Mouse (Mus musculus) heart, postnatal 4 days (tissue): Measurements from ENCODE around the gene Cbx6. TPM values are rescaled to one million over a fixed set of nuclear protein-coding genes. Genes with fewer than 3 reads are reported as not detected.

Experiments
- DNase-seq: peaks from one replicate; pipeline ENCODE4 v3.0.0; 2021
- total RNA-seq, 2 experiments: library from RNA; stranded (reverse); gene quantifications; 2 replicates each; pipeline ENCODE4 v1.2.3; 2021

The Cbx6 gene
- total RNA-seq, 2 experiments from 2014 or later = 53.1 to 57.5 TPM

DNA sequence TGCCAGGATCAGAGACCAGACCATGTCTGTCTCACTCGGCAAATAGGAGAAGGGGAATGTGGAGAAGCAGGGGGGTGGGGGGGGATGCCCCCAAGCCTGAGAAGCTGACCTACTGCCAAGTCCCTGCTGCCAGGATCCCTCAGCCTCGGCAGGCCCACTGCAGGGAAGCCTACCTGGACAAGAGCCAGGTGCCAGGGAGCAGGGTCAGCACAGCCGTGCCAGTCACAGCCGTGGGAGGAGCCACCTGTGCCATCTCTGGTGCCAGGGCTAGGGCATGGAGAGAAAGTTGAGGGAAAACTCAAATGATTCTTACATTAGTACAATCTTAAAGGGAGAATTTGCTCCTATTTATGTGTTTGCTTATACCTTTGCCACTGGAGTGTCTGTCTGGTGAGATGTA is 32.2 kb downstream of the Cbx6 start:
- DNase-seq = no peak

DNA sequence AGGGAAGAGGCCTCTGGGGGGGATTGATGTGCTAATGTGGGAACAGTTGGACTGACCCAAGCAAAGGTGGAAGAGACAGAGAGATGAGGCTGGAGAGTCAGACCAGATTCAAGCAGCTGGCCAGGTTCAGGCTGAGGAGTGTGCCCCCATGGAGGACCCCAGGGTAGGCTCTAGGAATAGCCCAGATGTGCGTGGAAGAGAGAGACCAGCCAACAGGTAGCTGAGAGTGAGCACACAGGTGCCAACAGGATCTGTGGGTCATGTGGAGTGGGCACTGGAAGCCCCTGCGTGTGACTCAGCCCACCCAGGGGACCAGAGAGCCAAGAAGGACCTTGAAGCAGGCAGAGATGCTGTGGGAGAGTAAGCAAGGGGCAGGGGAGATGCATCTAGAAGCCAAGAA is 32.8 kb downstream of the Cbx6 start:
- no peak for DNase-seq

- no peak for DNase-seq
Measured at GRCm38 (mm10) chr15:79800701-79801100, 33.8 kb downstream of the Cbx6 start.

GRCm38 (mm10) chr15:79798591-79798990 is 35.9 kb downstream of the Cbx6 start:
- DNase-seq = no peak

- DNase-seq = no peak
Measured at GRCm38 (mm10) chr15:79797680-79798079, 36.8 kb downstream of the Cbx6 start.

- no peak for DNase-seq
Measured at GRCm38 (mm10) chr15:79797096-79797495, 37.4 kb downstream of the Cbx6 start.

- no peak for DNase-seq
Measured at GRCm38 (mm10) chr15:79796256-79796655, 38.2 kb downstream of the Cbx6 start.

GRCm38 (mm10) chr15:79794173-79794572 is 40.3 kb downstream of the Cbx6 start:
- DNase-seq = peak; percentile 36

DNA sequence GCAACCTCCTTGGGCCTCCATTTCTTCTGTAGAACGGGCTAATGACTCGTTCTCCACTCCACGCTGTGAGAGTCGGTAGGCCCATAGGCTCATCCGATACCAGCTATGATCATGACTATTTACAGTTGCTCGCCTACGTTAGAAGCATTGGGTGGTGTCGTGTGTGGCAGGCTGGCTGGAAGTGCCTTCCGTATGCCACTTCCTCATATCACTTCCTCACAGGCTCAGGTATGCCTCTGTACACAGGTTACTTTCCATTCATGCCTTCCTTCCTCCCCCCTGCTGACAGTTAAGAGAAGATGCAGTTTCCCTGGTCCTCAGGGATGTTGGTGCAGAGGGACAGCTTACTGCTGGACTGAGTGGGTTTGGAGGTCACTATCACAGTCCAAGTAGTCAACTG is 41.4 kb downstream of the Cbx6 start:
- DNase-seq = no peak

- DNase-seq = no peak
Measured at GRCm38 (mm10) chr15:79792455-79792854, 42.0 kb downstream of the Cbx6 start.

DNA sequence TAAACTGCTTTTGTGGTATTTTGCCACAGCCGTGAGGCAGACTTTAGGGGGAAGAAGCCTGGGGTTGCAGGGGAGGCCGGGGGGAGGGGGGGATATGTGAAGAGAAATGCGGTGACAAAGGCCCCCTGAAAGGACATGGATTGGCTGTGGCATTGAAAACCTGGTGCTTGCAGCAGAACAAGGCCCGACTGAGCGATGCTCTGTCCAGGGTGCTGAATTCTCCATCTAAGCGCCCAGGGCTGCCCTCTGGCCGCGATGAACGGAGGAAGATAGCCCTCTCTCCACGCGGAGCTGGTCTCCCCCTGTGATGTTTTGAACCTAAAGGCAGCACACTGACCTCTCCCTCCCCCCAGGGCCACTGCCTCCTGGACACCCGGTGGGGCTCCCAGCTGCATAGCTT is 43.0 kb downstream of the Cbx6 start:
- DNase-seq = peak; percentile 77

DNA sequence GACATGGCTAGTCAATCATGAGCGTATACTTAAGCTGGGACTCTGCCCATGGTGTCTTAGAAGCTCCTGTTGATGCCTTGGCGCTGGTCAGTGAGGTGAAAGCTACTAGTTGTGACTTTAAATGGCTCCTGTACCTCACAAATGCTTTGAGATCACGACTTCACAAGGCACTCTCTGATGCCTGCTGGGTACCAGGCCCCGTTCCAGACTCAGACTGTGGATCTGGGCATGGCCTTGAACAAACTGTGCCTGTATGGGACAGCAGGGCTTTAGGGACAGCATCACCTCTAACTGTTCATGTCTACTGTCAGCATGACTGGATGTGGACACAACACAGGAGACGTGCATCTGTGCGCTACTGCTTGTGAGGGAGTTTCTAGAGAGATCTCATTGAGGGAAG is 43.6 kb downstream of the Cbx6 start:
- no peak for DNase-seq

DNA sequence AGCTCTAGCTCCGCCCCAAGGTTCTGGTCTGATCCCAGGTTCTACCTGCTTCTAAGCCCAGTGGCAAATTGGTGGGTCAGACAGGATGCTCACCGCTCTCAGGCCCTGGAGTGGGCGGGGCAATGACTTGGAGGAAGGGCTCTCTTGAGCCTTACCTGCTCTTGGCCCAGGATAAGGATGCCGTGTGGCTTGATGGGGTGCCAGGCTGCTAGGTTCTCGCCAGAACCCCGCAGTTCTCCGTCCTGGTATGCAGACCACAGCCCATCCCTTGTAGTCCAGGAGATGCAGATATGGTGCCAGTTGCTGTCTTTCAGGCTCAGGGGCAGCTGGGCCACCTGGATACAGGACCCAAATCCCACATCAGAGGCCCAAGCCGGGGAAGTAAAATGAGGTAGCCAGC is 44.4 kb downstream of the Cbx6 start:
- no peak for DNase-seq

DNA sequence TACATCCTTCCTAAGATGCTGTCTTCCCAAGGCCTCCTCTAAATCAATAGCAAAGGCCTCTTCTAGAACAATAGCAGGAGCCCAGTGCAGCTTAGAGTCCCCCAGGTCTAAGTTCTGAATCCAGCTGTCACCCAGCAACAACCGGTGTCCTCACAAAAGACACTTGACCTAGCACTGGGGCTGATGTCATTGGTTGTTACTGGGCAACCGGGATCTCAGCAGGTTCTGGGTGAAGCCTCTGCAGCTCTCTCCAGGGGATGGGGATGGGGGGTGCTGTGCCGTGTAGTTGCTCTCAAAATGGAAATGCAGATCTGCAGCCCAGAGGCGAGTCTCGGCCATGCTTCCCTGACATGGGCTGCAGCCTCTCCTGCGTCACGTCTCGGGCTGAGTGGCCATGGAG is 46.7 kb downstream of the Cbx6 start:
- no peak for DNase-seq

DNA sequence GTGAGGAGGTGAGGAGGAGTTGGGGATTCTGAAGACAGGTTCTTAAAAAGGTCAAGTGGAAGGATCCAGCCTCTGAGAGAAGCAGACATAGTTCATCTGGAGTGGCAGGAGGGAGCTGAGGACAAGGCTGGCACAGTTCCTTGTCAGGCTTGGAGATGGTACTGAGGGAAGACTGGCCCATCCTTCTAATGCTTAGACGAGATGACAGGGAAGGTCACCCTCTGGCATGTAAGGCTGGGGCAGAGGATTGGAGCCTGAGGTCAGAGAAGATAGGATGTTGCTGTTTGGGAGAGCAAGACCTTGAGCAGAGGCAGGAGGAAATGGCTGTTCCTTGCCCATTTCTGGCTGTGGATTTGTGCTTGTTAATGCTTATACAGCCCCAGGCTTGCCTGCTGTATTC is 49.4 kb downstream of the Cbx6 start:
- DNase-seq = no peak

DNA sequence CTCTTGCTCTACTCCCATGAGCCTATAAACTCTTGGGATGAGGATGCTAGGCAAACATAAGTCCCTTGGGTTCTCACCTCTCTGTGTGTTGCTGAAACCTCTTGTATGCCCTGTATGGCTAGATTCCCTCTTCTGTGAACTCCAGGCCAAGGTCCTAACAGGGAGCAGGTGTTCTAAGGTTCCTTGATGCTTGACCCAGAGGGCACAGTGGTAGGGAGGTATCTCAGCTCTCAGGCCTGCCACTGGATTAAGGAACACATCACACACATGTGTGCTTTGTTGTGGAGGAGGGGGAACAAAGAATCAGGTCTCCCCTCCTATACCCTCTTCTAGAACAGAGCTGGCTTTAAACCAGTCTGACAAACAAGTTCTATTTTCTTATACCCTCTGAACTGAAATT is 56.7 kb downstream of the Cbx6 start, which contains the start of gene Dnal4:
Gene Dnal4, minus strand, starts transcription at position 101 of the 400 bp plus-strand sequence.
- no peak for DNase-seq

- DNase-seq = no peak
Measured at GRCm38 (mm10) chr15:79775662-79776061, 58.8 kb downstream of the Cbx6 start.

DNA sequence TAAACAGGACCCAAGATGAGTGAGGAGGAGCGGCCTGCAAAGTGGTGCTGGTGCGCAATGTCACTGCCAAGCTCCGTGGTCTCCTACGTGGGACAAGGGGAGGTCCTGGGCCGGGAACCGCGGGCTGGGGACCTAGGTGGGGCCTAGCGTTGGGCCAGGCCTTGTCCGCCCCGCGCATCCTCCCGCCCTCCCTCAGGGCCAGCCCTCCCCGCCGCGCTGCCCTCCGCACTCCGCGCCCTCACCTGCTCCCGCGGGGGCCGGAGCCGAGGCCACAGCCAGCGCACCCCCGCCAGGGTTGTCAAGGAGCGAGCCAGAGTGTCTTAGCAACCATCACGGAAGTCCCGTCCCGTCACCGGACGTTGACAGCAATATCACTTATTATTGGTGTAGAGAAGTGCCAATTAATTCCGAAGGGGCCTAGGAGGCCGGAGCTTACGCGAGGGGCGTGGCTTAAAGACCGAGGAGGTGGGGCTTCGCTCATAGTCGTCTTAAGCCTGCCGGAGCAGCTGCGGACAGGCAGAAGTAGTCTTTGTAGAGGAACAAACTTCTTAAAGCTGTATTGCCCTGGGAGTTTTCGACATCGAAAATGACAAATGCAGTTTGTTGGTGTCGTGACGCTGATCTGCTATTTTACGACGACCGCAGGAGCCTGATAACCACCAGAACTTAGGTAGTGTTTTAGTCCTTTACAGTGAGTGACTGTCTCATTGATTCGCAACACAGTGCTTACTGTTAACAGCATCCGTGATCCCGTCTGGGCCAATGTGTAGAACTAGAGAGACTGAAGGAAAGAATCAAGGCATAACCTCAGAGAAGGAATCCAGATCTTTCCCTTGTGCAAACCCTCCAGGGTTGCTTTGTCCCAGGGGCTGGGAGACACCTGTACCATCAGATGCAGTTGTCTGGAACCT is 60.1 kb downstream of the Cbx6 start:
- DNase-seq = peak; percentile 97

Other genes with a start within 250 kb of the Cbx6 start
- gene Dmc1, start 229.6 kb downstream of the Cbx6 start, total RNA-seq = under 1 TPM; 0.31 to 0.86 TPM
- 1 to 10 TPM; 1.0 to 1.2 TPM for gene Fam227a, start 175.7 kb downstream of the Cbx6 start, total RNA-seq
- 10 to 100 TPM; 30.9 to 35.5 TPM for gene Cby1, start 175.5 kb downstream of the Cbx6 start, total RNA-seq
- 100 to 1,000 TPM; 150 to 159 TPM for gene Tomm22, start 163.8 kb downstream of the Cbx6 start, total RNA-seq
- gene Josd1, start 146.8 kb downstream of the Cbx6 start, total RNA-seq = 10 to 100 TPM; 29.8 to 32.5 TPM
- 10 to 100 TPM; 40.2 to 41.9 TPM for gene Gtpbp1, start 143.8 kb downstream of the Cbx6 start, total RNA-seq
- gene Sun2, start 92.2 kb downstream of the Cbx6 start, total RNA-seq = 10 to 100 TPM; 54.7 to 62.3 TPM
- 10 to 100 TPM; 22.3 to 25.1 TPM for gene Dnal4, start 56.8 kb downstream of the Cbx6 start, total RNA-seq
- 1 to 10 TPM; 5.8 to 6.0 TPM for gene Nptxr, start 29.9 kb downstream of the Cbx6 start, total RNA-seq
- 1 to 10 TPM; 1.3 to 1.5 TPM for gene Npcd, start 451 bp downstream of the Cbx6 start, total RNA-seq
- 10 to 100 TPM in 1 of 2 experiments, 1 to 10 TPM in 1; 8.7 to 10.1 TPM for gene Apobec3, start 57.0 kb upstream of the Cbx6 start, total RNA-seq
- 1 to 10 TPM; 1.7 to 2.0 TPM for gene Cbx7, start 136.4 kb upstream of the Cbx6 start, total RNA-seq
- 10 to 100 TPM; 46.4 to 50.7 TPM for gene Pdgfb, start 180.3 kb upstream of the Cbx6 start, total RNA-seq